Mouse (Mus musculus): ENCODE data around the gene Acvr1b. TPM values are rescaled to one million over a fixed set of nuclear protein-coding genes. Genes with fewer than 3 reads are reported as not detected.

Gene Acvr1b
- polyA plus RNA-seq, 1 experiment from 2014 or later, result 5.4 TPM

DNA sequence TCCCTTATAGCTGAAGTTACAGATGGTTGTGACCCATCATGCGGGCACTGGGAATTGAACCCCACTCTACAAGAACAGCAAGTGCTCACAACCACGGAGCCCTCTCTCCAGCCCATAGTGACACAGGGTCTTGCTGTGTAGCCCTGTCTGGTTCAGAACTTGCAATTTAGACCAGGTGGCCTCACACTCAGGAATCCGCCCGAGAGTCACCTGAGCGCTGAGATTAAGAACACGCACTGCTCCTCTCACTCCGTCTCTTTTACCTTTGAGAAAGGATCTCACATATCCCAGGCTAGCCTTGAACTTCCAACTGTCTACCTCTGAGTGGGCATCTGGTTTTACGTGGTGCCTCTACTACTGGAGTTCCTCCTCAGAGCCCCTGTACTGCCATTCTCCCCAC lies 10.4 kb downstream of the Acvr1b start:
- Histone ChIP-seq H3K4me1 (peaks cover 30% of the 10 kb centered on the region), H3K36me3 (peaks cover 29% of the 10 kb centered on the region), H3K27me3 (ENCODE audit: low read depth, poor library complexity, severe bottlenecking) (no peaks in the 10 kb centered on the region), H3K9me3 (replicated peaks) (no peaks in the 10 kb centered on the region; the same call in 1 of the 2 replicates), H3K4me3 (no peak overlapping the region), H3K27ac (replicated peaks) (no peak overlapping the region)
- 96% methylated on average over 8 of the region's 8 CpGs for WGBS
- DNase-seq (ENCODE audit: low spot score), result no peak

DNA sequence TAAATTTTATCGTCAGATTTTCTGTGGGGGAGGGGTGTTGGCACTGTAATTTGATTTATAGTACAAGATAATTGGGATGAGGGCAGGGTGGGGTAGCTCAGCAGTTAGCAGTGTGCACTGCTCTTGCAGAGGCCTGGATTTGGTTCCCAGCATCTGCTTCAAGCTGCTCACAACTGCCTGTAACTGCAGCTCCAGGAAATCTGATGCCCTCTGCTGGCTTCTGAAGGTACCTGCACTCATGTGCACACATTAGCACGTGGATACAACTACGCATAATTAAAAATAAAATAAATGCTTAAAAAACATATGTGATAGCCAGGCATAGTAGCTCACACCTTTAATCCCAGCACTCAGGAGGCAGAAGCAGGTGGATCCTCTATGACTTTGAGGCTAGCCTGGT lies 11.7 kb downstream of the Acvr1b start:
- WGBS, result 96% methylated on average over 3 of the region's 3 CpGs
- H3K4me1 ChIP-seq, result peaks cover 24% of the 10 kb centered on the region
- no peak overlapping the region for H3K4me3 ChIP-seq
- H3K9me3 ChIP-seq (replicated peaks), result no peaks in the 10 kb centered on the region; the same call in 1 of the 2 replicates
- no peak for DNase-seq (ENCODE audit: low spot score)
- peaks cover 29% of the 10 kb centered on the region for H3K36me3 ChIP-seq
- H3K27me3 ChIP-seq (ENCODE audit: low read depth, poor library complexity, severe bottlenecking), result no peaks in the 10 kb centered on the region
- H3K27ac ChIP-seq (replicated peaks), result no peak overlapping the region

DNA sequence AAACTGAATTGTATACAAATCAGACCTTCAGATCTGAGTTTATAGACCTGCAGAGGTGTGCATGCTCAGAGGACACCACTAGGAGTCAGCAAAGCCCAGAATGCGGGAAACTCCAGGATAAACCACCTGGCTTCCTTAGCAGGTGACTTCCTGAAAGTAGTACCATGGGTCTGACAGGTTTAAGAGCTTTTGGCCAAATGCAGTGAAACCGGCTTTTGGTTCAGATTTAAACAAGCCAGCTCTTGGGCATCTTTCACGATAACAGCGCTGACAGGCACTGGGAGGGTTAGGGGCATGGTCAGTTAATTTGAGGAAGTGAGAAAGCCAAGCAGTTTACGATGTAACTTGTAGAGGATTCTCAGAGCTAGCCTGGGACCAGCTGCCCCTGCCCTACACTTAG lies 14.0 kb downstream of the Acvr1b start:
- 89% methylated on average over 5 of the region's 5 CpGs for WGBS
- Histone ChIP-seq H3K27ac (replicated peaks) (no peak overlapping the region), H3K4me1 (peaks cover 29% of the 10 kb centered on the region), H3K4me3 (no peak overlapping the region), H3K9me3 (replicated peaks) (no peaks in the 10 kb centered on the region; the same call in 1 of the 2 replicates), H3K27me3 (ENCODE audit: low read depth, poor library complexity, severe bottlenecking) (no peaks in the 10 kb centered on the region), H3K36me3 (peaks cover 29% of the 10 kb centered on the region)
- DNase-seq (ENCODE audit: low spot score), result no peak

DNA sequence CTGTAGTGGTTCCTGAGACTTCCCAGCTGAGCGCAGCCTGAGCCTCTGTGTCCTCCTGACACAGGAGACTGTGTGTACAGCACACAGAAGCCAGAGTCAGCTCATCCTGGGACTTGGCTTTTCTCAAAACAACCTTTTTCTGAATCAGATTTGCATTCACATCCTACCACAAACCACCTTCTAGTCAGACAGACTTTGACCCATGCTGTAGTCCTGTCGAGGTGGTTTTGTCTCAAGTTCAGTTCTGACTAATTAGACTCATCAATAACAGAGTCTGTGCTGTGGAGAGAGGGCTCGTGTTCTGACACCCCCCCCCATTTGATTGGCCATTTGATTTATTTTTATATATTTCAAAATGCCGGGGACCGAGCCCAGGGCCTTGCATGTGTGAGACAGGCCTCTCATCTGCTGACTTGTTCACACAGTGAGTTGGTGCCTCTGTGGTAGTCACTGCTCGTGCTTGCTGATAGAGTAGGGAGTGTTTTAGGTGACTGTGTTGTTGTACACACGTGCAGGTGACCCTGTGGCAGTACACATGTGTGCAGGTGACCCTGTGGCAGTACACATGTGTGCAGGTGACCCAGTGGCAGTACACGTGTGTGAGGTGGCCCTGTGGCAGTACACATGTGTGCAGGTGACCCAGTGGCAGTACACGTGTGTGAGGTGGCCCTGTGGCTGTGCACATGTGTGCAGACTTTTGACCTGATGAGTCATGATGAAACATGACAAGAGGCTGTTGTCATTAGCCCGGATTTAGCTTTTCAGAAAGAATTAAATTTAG lies 16.3 kb downstream of the Acvr1b start:
- no peak for DNase-seq (ENCODE audit: low spot score)
- WGBS, result 88% methylated on average over 10 of the region's 10 CpGs
- Histone ChIP-seq H3K27ac (replicated peaks) (no peak overlapping the region), H3K27me3 (ENCODE audit: low read depth, poor library complexity, severe bottlenecking) (no peaks in the 10 kb centered on the region), H3K4me3 (no peak overlapping the region), H3K9me3 (replicated peaks) (no peaks in the 10 kb centered on the region; the same call in 1 of the 2 replicates), H3K36me3 (peaks cover 26% of the 10 kb centered on the region), H3K4me1 (peaks cover 31% of the 10 kb centered on the region)

DNA sequence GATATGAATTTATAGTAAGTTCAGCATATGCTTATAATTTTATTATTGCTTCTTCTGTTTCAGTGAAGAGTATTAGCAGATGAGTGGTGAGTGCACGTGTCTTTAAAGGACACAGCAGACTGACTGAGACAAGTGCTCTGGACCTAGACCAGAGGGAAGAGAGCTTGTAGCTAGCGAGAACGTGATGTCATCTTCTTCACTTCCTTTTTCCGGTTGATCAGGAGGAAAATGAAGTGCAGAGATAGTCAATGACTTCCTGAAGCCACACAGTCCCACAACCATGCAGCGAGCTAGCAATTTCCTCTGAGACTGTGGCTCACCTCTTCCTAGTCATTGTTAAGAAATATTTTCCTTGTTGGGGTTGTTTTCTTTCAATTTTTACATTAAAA lies 16.9 kb downstream of the Acvr1b start:
- Histone ChIP-seq H3K9me3 (replicated peaks) (no peaks in the 10 kb centered on the region), H3K4me3 (no peak overlapping the region), H3K36me3 (peaks cover 26% of the 10 kb centered on the region), H3K27me3 (ENCODE audit: low read depth, poor library complexity, severe bottlenecking) (no peaks in the 10 kb centered on the region), H3K27ac (replicated peaks) (no peak overlapping the region), H3K4me1 (peaks cover 31% of the 10 kb centered on the region)
- DNase-seq (ENCODE audit: low spot score), result no peak
- whole genome bisulfite sequencing, result 81% methylated on average over 5 of the region's 5 CpGs

DNA sequence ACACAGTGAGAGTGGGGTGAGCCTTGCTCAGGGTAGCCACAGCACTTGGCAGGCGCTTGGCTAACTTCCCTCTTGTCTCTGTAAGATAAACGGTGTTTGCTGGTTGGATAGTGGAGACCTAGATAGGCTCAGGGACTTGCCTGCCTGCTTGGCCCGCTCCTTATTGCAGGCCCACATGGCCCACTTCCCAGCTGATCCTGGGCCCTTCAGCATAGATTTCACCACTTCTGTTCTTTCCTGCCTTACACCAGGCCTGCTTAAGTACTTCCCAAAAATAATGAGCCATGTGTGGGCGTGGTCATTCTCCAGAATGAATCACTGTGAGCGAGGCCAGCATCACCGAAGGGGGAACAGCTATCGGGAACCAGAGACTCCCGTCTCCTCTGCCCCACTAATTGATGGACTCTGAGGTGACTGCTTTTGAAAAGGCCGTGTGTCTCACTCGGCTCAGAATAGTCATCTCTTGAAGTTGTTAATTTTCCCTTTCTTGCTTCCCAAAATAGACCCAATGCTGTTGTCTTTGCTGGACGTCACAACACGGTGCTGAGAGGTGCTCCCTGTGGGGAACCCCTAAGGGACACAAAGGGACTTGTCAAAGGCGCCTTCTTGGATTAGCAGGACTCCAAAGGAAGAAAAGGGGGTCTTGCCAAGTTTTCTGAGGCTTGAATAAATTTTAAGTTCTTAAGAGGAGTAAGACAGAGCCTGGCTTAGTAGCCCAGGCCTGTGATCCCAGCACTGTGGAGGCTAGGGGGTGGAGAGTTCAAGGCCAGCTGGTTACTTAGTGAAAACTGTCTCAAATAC lies 17.8 kb downstream of the Acvr1b start:
- Histone ChIP-seq H3K9me3 (replicated peaks) (no peaks in the 10 kb centered on the region), H3K27me3 (ENCODE audit: low read depth, poor library complexity, severe bottlenecking) (no peaks in the 10 kb centered on the region), H3K4me1 (peaks cover 31% of the 10 kb centered on the region), H3K36me3 (peaks cover 33% of the 10 kb centered on the region), H3K4me3 (no peak overlapping the region), H3K27ac (replicated peaks) (peak overlapping the region; percentile 61)
- DNase-seq (ENCODE audit: low spot score), result peak; percentile 30
- 24% methylated on average over 13 of the region's 13 CpGs for WGBS

DNA sequence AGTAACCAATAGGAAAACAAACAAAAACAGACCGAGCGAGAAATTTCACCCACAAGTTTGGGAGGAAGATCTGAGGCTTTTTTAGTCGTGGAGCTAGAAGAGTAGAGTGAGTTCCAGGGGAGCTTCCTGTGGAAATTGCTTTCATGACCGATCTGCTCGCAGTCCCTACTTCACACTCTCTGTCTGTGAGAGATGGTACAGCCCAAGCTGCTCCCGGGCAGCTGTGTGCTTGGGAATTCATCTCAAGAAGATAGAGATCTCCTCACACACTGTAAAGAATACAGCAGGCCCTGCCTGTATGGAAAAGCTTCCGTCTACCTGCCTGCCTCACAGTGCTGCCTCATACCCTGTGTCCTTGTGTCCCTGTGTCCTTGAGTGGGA lies 18.4 kb downstream of the Acvr1b start:
- DNase-seq (ENCODE audit: low spot score), result no peak
- Histone ChIP-seq H3K4me1 (peaks cover 31% of the 10 kb centered on the region), H3K27ac (replicated peaks) (peak overlapping the region; percentile 61), H3K4me3 (no peak overlapping the region), H3K36me3 (peaks cover 37% of the 10 kb centered on the region), H3K9me3 (replicated peaks) (no peaks in the 10 kb centered on the region), H3K27me3 (ENCODE audit: low read depth, poor library complexity, severe bottlenecking) (no peaks in the 10 kb centered on the region)
- WGBS, result 56% methylated on average over 7 of the region's 7 CpGs

DNA sequence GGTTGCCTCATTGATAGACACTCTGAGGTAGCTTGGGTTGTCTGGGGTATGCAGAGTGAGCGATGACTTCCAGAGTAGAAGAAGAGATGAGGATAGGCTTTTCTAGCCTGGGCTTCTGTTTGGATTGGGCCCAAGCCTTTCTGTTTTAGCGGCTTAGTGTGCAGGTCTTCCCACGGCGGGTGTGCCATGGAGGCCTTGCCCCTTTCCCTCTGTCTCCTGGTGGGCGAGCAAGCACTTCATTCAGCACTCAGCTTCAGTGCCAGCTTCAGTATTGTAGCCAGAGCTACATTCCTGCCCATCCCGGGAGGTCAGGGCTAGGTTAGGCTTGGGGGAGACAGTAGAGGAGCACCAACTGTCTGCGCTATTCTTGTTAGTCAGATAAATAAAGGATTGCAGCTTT lies 18.8 kb downstream of the Acvr1b start:
- Histone ChIP-seq H3K4me1 (peaks cover 31% of the 10 kb centered on the region), H3K36me3 (peaks cover 41% of the 10 kb centered on the region), H3K27me3 (ENCODE audit: low read depth, poor library complexity, severe bottlenecking) (no peaks in the 10 kb centered on the region), H3K4me3 (no peak overlapping the region), H3K9me3 (replicated peaks) (no peaks in the 10 kb centered on the region), H3K27ac (replicated peaks) (peak overlapping the region; percentile 61)
- DNase-seq (ENCODE audit: low spot score), result no peak
- WGBS, result 87% methylated on average over 7 of the region's 7 CpGs

DNA sequence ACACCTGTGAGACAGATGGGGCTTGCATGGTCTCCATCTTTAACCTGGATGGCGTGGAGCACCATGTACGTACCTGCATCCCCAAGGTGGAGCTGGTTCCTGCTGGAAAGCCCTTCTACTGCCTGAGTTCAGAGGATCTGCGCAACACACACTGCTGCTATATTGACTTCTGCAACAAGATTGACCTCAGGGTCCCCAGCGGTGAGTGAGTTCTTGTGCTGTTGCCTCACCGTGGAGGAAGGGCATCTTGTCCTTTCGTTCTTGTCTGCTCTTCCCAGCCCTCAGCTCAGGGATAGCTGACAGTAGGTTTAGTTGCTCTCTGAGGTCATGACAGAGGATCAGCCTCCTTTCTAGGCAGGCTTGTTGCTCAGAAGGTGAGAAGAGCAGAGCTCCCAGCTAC lies 20.1 kb downstream of the Acvr1b start:
- no peak for DNase-seq (ENCODE audit: low spot score)
- no peaks in the 10 kb centered on the region for H3K27me3 ChIP-seq (ENCODE audit: low read depth, poor library complexity, severe bottlenecking)
- H3K36me3 ChIP-seq, result peaks cover 52% of the 10 kb centered on the region
- H3K4me3 ChIP-seq, result no peak overlapping the region
- 98% methylated on average over 6 of the region's 6 CpGs for WGBS
- H3K27ac ChIP-seq (replicated peaks), result no peak overlapping the region
- peaks cover 29% of the 10 kb centered on the region for H3K4me1 ChIP-seq
- H3K9me3 ChIP-seq (replicated peaks), result no peaks in the 10 kb centered on the region

DNA sequence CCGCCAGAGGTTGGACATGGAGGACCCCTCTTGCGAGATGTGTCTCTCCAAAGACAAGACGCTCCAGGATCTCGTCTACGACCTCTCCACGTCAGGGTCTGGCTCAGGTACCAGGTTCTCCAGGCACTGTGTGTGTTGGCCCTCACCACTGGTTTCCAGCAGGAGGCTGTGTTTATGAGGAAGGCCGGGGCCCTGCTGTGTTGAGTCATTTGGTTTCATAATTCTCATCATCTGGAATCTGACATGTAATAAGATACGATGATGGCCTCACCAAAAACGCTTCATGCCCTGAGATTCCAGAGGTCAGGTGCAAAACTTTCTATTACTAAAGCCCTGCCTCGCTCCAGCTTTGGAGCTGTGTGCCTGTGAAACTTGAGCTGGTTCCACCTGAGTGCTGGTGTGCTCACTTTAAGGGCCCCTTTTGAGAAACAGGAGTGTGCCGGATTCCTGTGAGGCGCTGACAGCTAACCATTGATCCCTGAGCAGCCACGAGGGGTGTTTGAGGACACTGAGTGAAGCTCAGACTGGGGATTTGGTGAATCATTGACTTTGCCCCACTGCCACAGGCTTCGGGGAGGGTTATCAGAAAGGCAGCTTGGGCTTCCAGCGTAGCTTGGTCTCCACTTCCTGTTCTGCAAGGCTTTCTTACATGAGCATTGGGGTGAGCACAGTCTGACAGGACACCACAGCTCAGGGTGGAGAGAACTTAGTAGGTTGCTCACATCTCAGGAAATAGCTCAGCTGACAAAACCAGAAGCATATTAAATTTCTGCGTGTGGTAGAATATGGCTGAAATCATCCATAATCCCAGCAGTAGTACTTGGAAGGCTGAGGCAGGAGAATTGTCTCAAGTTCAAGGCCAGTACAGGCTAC lies 21.3 kb downstream of the Acvr1b start:
- WGBS, result 96% methylated on average over 16 of the region's 16 CpGs
- H3K36me3 ChIP-seq, result peaks cover 64% of the 10 kb centered on the region
- no peak for DNase-seq (ENCODE audit: low spot score)
- H3K9me3 ChIP-seq (replicated peaks), result no peaks in the 10 kb centered on the region
- H3K4me1 ChIP-seq, result peaks cover 28% of the 10 kb centered on the region
- H3K4me3 ChIP-seq, result no peak overlapping the region
- no peaks in the 10 kb centered on the region for H3K27me3 ChIP-seq (ENCODE audit: low read depth, poor library complexity, severe bottlenecking)
- no peak overlapping the region for H3K27ac ChIP-seq (replicated peaks)

DNA sequence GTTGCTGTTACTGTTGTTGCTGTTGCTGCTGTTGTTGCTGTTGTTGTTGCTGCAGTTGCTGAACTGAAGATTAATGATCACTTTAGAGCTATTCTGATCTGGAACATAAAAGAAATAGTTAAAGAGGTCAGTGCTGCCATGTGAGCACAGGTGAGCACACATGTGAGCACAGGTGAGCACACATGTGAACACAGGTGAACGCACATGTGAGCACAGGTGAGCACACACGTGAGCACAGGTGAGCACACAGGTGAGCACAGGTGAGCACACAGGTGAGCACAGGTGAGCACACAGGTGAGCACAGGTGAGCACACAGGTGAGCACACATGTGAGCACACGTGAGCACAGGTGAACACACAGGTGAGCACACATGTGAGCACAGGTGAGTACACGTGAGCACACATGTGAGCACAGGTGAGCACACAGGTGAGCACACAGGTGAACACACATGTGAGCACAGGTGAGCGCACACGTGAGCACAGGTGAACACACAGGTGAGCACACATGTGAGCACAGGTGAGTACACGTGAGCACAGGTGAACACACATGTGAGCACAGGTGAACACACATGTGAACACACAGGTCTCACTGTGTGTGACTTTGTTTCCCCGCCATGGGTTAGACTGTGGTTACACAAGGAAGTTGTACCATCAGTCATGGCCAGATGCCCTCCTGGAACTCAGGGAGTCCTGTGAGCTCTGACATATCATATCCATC lies 22.4 kb downstream of the Acvr1b start:
- Histone ChIP-seq H3K27me3 (ENCODE audit: low read depth, poor library complexity, severe bottlenecking) (no peaks in the 10 kb centered on the region), H3K36me3 (peaks cover 75% of the 10 kb centered on the region), H3K4me3 (no peak overlapping the region), H3K27ac (replicated peaks) (no peak overlapping the region), H3K9me3 (replicated peaks) (no peaks in the 10 kb centered on the region; the same call in 1 of the 2 replicates), H3K4me1 (peaks cover 19% of the 10 kb centered on the region)
- DNase-seq (ENCODE audit: low spot score), result no peak
- WGBS, result 88% methylated on average over 8 of the region's 8 CpGs

DNA sequence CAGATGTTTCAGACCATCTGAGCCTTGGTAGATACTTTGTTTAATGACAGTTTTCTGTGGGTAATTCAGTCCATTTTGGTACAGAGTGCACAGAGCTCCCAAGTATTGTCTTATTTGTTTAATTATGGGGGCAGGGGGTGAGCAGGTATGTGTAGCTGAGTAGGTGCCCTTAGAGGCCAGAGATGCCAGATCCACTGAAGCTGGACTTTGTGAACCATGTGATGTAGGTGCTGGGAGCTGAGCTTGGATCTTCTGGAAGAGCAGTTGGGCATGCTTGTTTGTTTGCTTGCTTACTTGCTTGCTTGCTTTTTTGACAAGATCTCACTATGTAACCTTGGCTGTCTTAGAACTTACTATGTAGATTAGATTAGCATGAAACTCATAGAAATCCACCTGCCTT lies 23.1 kb downstream of the Acvr1b start:
- Histone ChIP-seq H3K9me3 (replicated peaks) (no peaks in the 10 kb centered on the region; the same call in 1 of the 2 replicates), H3K4me3 (no peak overlapping the region), H3K36me3 (peaks cover 82% of the 10 kb centered on the region), H3K27ac (replicated peaks) (no peak overlapping the region), H3K4me1 (peaks cover 12% of the 10 kb centered on the region), H3K27me3 (ENCODE audit: low read depth, poor library complexity, severe bottlenecking) (no peaks in the 10 kb centered on the region)
- DNase-seq (ENCODE audit: low spot score), result no peak

Data from midbrain, embryonic 10.5 days (tissue).